Mouse (Mus musculus): Measurements from ENCODE around the gene Gpr82.

GRCm38 (mm10) chrX:13659201-13659890 lies 1.8 kb upstream of the Gpr82 start:
- no peak for TF ChIP-seq POLR2A (IDR thresholded peaks at IDR 0.05; ENCODE audit: borderline replicate concordance, extremely low read depth, low read depth, low read length)
- no peak for TF ChIP-seq CTCF (IDR thresholded peaks at IDR 0.05; ENCODE audit: insufficient read depth, low read length)

All from lung, adult 2 months (tissue).